Mouse (Mus musculus) embryo, embryonic 11 days (tissue): ENCODE measurements at regions not wholly inside any gene's neighbourhood (a gene's known extent, or its start where the extent isn't known, plus 50 kb on each side); places are given as distances from the start of the nearest gene placed in this dataset.

Source experiments
- DNase-seq: peaks from one replicate; pipeline ENCODE4 v3.0.0-alpha.2; 2015

- no peak for DNase-seq
Measured at GRCm38 (mm10) chr7:34587239-34587638, 69.3 kb downstream of the Kctd15 start.

- DNase-seq: no peak
Measured at GRCm38 (mm10) chr7:34585312-34585865, 71.1 kb downstream of the Kctd15 start.

- no peak for DNase-seq
Measured at GRCm38 (mm10) chr7:34584870-34585269, 71.7 kb downstream of the Kctd15 start.

GRCm38 (mm10) chr7:34580866-34581265, 75.7 kb downstream of the Kctd15 start:
- no peak for DNase-seq

GRCm38 (mm10) chr7:34571295-34571694, 85.2 kb downstream of the Kctd15 start:
- DNase-seq: peak; percentile 26

GRCm38 (mm10) chr7:34570114-34571065, 86.1 kb downstream of the Kctd15 start:
- DNase-seq: peak; percentile 90

- DNase-seq: no peak
Measured at GRCm38 (mm10) chr7:34569747-34570113, 86.8 kb downstream of the Kctd15 start.

- DNase-seq: no peak
Measured at GRCm38 (mm10) chr7:34567575-34567974, 89.0 kb downstream of the Kctd15 start.

- peak; percentile 21 for DNase-seq
Measured at GRCm38 (mm10) chr7:34562160-34562559, 94.4 kb downstream of the Kctd15 start.

GRCm38 (mm10) chr7:34558615-34559343, 97.8 kb downstream of the Kctd15 start:
- DNase-seq: no peak

- DNase-seq: no peak
Measured at GRCm38 (mm10) chr7:34555196-34555595, 101.3 kb downstream of the Kctd15 start.

- no peak for DNase-seq
Measured at GRCm38 (mm10) chr7:34546609-34547316, 109.8 kb downstream of the Kctd15 start.

GRCm38 (mm10) chr7:34545906-34546305, 110.6 kb downstream of the Kctd15 start:
- DNase-seq: no peak

- no peak for DNase-seq
Measured at GRCm38 (mm10) chr7:34541906-34542305, 114.6 kb downstream of the Kctd15 start.

- DNase-seq: no peak
Measured at GRCm38 (mm10) chr7:34541000-34541399, 115.5 kb downstream of the Kctd15 start.

GRCm38 (mm10) chr7:34539856-34540255, 116.7 kb downstream of the Kctd15 start:
- no peak for DNase-seq

- no peak for DNase-seq
Measured at GRCm38 (mm10) chr7:34538310-34539055, 118.0 kb downstream of the Kctd15 start.

GRCm38 (mm10) chr7:34537122-34537521, 119.4 kb downstream of the Kctd15 start:
- DNase-seq: no peak

- no peak for DNase-seq
Measured at GRCm38 (mm10) chr7:34534241-34534640, 122.3 kb downstream of the Kctd15 start.

GRCm38 (mm10) chr7:34531639-34532038, 124.9 kb downstream of the Kctd15 start:
- DNase-seq: no peak

- DNase-seq: no peak
Measured at GRCm38 (mm10) chr7:34507858-34508257, 114.7 kb upstream of the Lsm14a start.

GRCm38 (mm10) chr7:34506816-34507215, 113.7 kb upstream of the Lsm14a start:
- no peak for DNase-seq
